Mouse (Mus musculus) limb, embryonic 10.5 days (tissue): ENCODE data around the gene Nfe2l3. TPM values are rescaled to one million over a fixed set of nuclear protein-coding genes. Genes with fewer than 3 reads are reported as not detected.
A peak's percentile ranks its signal among the peaks of the same experiment; 100 is the strongest.

Experiments
- DNase-seq: peaks from one replicate; pipeline ENCODE4 v3.0.0-alpha.2; 2017; ENCODE audit warnings: low spot score
- H3K27ac ChIP-seq: fragments of 300-500 bp; sonication (generic); 2 replicates; pipeline ENCODE4 v1.5.1; 2016; ENCODE audit warnings: mild to moderate bottlenecking
- H3K27me3 ChIP-seq: fragments of 300-500 bp; sonication (generic); 2 replicates; pipeline ENCODE4 v1.6.1; 2016; ENCODE audit warnings: low read depth, mild to moderate bottlenecking; ENCODE audit not compliant: poor library complexity, severe bottlenecking
- H3K36me3 ChIP-seq: fragments of 300-500 bp; sonication (generic); 2 replicates; pipeline ENCODE4 v1.6.1; 2016; ENCODE audit warnings: mild to moderate bottlenecking, moderate library complexity
- H3K4me1 ChIP-seq: fragments of 300-500 bp; sonication (generic); 2 replicates; pipeline ENCODE4 v1.6.1; 2016
- H3K4me3 ChIP-seq: fragments of 300-500 bp; sonication (generic); 2 replicates; pipeline ENCODE4 v1.5.1; 2016; ENCODE audit warnings: mild to moderate bottlenecking, moderate library complexity
- H3K9me3 ChIP-seq: fragments of 300-500 bp; sonication (generic); replicated peaks from 2 replicates; pipeline ENCODE4 v1.6.1; 2016; ENCODE audit warnings: mild to moderate bottlenecking
- WGBS: fragments of 180-500 bp; shearing (Covaris S2); methylation state at CpG from one replicate; pipeline ENCODE4 v1.1.7; 2016; 5-methylcytosine and 5-hydroxymethylcytosine counted together
- polyA plus RNA-seq: library from polyadenylated mRNA; unstranded; fragments of >200 nt; fragmentation: Nextera tagmentation; extraction: Ambion mirVana; gene quantifications from 2 replicates; pipeline ENCODE4 v1.2.1, GENCODE M21; 2016

Nfe2l3 gene
- polyA plus RNA-seq, 1 experiment from 2014 or later = 0.39 TPM

DNA sequence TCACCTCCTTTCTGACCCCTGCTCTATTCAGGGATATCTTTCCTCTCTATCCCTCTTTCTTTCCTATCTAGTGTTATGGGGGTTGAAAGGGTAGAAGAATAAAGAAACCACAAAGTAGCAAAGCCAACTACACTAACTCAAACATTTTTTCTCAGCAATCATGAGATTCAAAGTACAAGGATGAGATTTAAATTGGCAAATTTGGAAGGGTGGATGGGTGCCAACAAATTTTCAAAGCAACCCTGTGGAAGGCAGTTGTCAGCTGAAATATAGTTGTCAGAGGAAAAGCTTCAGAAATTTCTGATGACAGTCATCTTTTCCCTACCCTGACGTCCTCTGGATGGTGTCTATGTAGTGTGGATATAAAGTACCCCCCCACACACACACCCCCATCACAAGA is 16.0 kb upstream of the Nfe2l3 start:
- H3K4me1 ChIP-seq = no peaks in the 10 kb centered on the region
- H3K9me3 ChIP-seq = no peaks in the 10 kb centered on the region
- no peaks in the 10 kb centered on the region for H3K36me3 ChIP-seq
- no peak overlapping the region for H3K27ac ChIP-seq
- H3K27me3 ChIP-seq = no peaks in the 10 kb centered on the region
- DNase-seq = no peak
- no peak overlapping the region for H3K4me3 ChIP-seq
- WGBS = 79% methylated on average over 1 of the region's 1 CpGs

DNA sequence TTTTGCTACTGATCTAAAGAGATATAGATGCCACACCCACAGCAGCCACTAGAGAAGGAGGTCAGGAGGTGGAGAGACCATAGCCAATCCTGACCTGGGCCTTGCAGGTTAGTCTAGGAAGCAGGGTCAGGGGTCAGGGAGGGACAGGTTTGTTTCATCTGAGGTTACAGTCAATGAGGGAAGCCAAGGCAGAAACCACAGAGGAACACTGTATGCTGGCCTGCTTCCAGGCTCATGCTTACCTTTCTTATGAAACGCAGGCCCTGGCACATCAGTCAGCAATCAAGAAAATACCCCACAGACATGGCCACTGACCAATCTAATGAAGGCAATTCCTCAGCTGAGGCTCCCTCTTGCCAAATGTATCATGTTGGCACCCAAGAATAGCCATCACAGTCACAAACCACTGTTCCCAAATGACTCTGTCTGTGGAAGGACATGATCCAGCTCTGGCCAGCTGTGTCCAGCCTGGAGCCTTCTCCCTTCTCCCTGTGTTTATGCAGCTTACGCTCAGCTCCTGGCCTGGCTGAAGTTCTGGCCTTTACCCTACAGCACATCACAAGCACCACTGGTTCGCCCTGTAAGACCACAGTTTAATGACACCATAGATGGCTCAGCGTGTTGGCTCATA is 15.0 kb upstream of the Nfe2l3 start:
- no peak overlapping the region for H3K4me3 ChIP-seq
- H3K27me3 ChIP-seq = no peaks in the 10 kb centered on the region
- no peak overlapping the region for H3K27ac ChIP-seq
- no peaks in the 10 kb centered on the region for H3K36me3 ChIP-seq
- no peak for DNase-seq
- WGBS = 89% methylated on average over 4 of the region's 4 CpGs
- H3K9me3 ChIP-seq = no peaks in the 10 kb centered on the region
- no peaks in the 10 kb centered on the region for H3K4me1 ChIP-seq

DNA sequence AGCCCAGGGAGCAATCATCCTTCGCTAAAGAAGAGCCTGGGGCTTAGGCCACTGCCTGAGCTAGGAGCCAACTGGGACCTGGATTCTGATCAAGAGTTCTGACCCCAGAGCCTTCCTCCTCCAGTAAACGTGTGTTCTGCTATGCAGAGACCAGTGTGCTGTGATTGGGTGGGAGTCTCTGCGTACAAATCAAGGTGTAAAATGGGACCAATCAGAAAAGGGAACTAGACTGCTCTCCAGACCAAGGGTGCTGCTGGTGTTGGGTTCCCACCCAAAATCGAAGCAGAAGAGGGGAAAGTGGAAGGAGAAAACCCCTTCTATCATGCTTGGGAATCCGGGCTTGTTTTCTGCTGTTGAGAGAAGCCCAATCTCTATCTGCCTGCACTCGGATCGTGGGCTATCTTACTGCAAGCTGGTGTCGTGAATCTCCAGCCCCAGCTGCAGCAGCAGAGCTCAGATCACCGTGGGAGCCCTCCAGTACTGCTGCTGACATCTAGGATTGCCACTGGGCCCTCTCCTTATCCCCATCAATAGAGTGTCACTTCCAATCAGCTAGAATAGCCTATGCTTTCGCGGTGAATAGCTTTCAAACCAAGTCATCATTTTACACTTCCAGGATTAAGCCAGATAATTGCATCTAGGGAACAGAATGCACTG is 8.9 kb upstream of the Nfe2l3 start:
- H3K9me3 ChIP-seq = no peaks in the 10 kb centered on the region
- H3K4me1 ChIP-seq = no peaks in the 10 kb centered on the region
- no peaks in the 10 kb centered on the region for H3K36me3 ChIP-seq
- H3K27me3 ChIP-seq = no peaks in the 10 kb centered on the region
- WGBS = 54% methylated on average over 11 of the region's 11 CpGs
- H3K27ac ChIP-seq = no peak overlapping the region
- no peak overlapping the region for H3K4me3 ChIP-seq
- DNase-seq = no peak

GRCm38 (mm10) chr6:51424537-51424936 is 7.9 kb upstream of the Nfe2l3 start:
- no peak for DNase-seq
- Histone ChIP-seq H3K9me3 (no peaks in the 10 kb centered on the region), H3K27ac (no peak overlapping the region), H3K4me1 (no peaks in the 10 kb centered on the region), H3K27me3 (no peaks in the 10 kb centered on the region), H3K4me3 (no peak overlapping the region), H3K36me3 (no peaks in the 10 kb centered on the region)
- WGBS = 90% methylated on average over 2 of the region's 2 CpGs

GRCm38 (mm10) chr6:51434270-51434669 is 1.8 kb downstream of the Nfe2l3 start:
- H3K36me3 ChIP-seq = no peaks in the 10 kb centered on the region
- H3K4me1 ChIP-seq = peaks cover 26% of the 10 kb centered on the region
- peaks cover 69% of the 10 kb centered on the region for H3K27me3 ChIP-seq
- H3K9me3 ChIP-seq = no peaks in the 10 kb centered on the region
- no peak for DNase-seq
- H3K27ac ChIP-seq = no peak overlapping the region
- H3K4me3 ChIP-seq = no peak overlapping the region
- WGBS = 26% methylated on average over 7 of the region's 7 CpGs

DNA sequence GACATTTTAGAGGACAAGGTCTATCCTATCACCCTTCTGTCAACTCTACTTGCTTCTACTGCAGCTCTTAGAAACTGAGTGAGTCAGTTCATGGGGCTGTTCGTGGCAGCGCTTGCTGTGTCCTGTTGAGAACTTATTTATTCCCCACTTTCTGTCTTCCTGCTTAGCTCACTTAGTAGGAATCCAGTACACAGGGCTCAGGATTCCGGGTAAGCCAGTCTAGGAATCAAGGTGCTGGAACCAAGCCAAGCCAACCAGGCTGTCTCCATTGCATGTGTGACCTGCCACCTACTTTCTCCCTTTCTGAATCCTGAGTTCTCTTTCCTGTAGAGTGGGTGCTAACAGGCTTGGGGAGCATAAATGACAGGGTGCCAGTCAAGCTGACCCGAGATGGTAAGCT is 5.2 kb downstream of the Nfe2l3 start:
- WGBS = 93% methylated on average over 4 of the region's 4 CpGs
- H3K4me3 ChIP-seq = no peak overlapping the region
- no peaks in the 10 kb centered on the region for H3K9me3 ChIP-seq
- no peak for DNase-seq
- H3K27me3 ChIP-seq = peaks cover 45% of the 10 kb centered on the region
- peaks cover 15% of the 10 kb centered on the region for H3K4me1 ChIP-seq
- H3K36me3 ChIP-seq = no peaks in the 10 kb centered on the region
- H3K27ac ChIP-seq = no peak overlapping the region

- WGBS = 92% methylated on average over 9 of the region's 9 CpGs
- H3K4me3 ChIP-seq = no peak overlapping the region
- H3K9me3 ChIP-seq = no peaks in the 10 kb centered on the region
- H3K27me3 ChIP-seq = peaks cover 33% of the 10 kb centered on the region
- H3K27ac ChIP-seq = no peak overlapping the region
- H3K4me1 ChIP-seq = peaks cover 6% of the 10 kb centered on the region
- no peaks in the 10 kb centered on the region for H3K36me3 ChIP-seq
- DNase-seq = no peak
Observed at GRCm38 (mm10) chr6:51438826-51439330, 6.4 kb downstream of the Nfe2l3 start.

DNA sequence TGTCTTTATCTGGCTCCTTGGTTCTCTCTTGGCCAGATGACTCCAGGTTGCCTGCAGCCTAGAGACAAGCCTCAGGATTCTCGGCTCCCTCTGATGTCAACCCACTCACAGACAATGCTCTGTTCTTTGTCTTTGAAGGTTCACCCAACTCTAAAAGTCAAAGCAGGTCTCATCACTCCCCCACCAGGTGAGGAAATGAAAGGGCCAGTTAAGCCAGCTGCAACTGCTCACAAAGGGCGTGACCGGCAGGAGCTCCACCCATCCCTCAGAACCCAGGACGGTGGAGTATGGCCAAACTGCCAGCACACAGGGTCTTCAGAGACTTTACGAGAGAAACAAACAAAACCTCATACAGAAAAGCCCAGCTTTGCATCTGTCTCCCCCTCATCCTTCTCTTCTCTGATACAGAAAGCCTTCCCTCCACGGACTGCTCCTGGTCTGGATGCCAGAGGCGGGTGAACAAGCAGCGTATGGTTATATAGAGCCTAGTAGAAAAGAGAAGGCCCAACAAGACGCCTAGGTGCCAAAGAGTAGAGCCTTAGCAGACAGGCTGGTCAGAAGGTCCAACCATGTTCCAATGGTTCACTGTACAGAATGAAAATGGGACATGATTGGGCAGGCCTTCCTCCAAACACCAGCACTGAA is 9.8 kb downstream of the Nfe2l3 start:
- 48% methylated on average over 9 of the region's 9 CpGs for WGBS
- H3K4me1 ChIP-seq = peaks cover 6% of the 10 kb centered on the region
- H3K27ac ChIP-seq = no peak overlapping the region
- H3K4me3 ChIP-seq = no peak overlapping the region
- H3K9me3 ChIP-seq = no peaks in the 10 kb centered on the region
- H3K27me3 ChIP-seq = peaks cover under 1% of the 10 kb centered on the region; the same call in 1 of the 2 replicates
- no peaks in the 10 kb centered on the region for H3K36me3 ChIP-seq
- no peak for DNase-seq

- WGBS = 62% methylated on average over 7 of the region's 7 CpGs
- Histone ChIP-seq H3K4me3 (no peak overlapping the region), H3K27ac (no peak overlapping the region), H3K4me1 (peaks cover 14% of the 10 kb centered on the region), H3K36me3 (peaks cover 6% of the 10 kb centered on the region), H3K9me3 (no peaks in the 10 kb centered on the region), H3K27me3 (no peaks in the 10 kb centered on the region)
- peak; percentile 30 for DNase-seq
Observed at GRCm38 (mm10) chr6:51452927-51453503, 20.5 kb downstream of the Nfe2l3 start.

- no peaks in the 10 kb centered on the region for H3K9me3 ChIP-seq
- H3K27ac ChIP-seq = no peak overlapping the region
- peaks cover 23% of the 10 kb centered on the region for H3K36me3 ChIP-seq
- peak; percentile 28 for DNase-seq
- WGBS = 69% methylated on average over 3 of the region's 3 CpGs
- H3K4me1 ChIP-seq = peaks cover 10% of the 10 kb centered on the region
- no peak overlapping the region for H3K4me3 ChIP-seq
- H3K27me3 ChIP-seq = no peaks in the 10 kb centered on the region
Observed at GRCm38 (mm10) chr6:51454949-51455348, 22.5 kb downstream of the Nfe2l3 start.

DNA sequence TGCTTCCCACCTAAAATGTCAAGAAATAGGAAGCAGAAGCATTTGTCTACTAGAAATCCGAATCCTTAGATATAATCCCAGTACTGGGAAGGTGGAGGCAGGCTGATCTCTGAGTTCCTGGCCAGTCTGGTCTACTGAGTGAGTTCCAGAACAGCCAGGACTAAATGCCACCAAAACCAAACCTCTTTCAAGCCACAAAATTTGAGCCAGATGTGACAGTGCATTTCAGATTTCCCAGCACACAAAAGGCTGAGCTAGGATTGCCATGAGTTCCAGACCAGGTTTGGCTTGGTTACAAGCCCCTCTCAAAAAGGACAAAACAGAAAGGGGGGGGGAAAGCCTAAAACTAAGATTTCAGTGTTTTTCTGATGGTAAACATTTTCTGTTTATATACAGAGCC is 23.7 kb downstream of the Nfe2l3 start:
- no peak overlapping the region for H3K27ac ChIP-seq
- no peaks in the 10 kb centered on the region for H3K27me3 ChIP-seq
- peaks cover 9% of the 10 kb centered on the region for H3K4me1 ChIP-seq
- peak; percentile 27 for DNase-seq
- no peak overlapping the region for H3K4me3 ChIP-seq
- no peaks in the 10 kb centered on the region for H3K9me3 ChIP-seq
- H3K36me3 ChIP-seq = peaks cover 35% of the 10 kb centered on the region
- WGBS = 78% methylated on average over 1 of the region's 1 CpGs

GRCm38 (mm10) chr6:51457283-51457682 is 24.8 kb downstream of the Nfe2l3 start:
- Histone ChIP-seq H3K4me3 (no peak overlapping the region), H3K27ac (no peak overlapping the region), H3K36me3 (peaks cover 46% of the 10 kb centered on the region), H3K9me3 (no peaks in the 10 kb centered on the region), H3K27me3 (no peaks in the 10 kb centered on the region), H3K4me1 (peaks cover 9% of the 10 kb centered on the region)
- WGBS = 84% methylated on average over 3 of the region's 3 CpGs
- peak; percentile 20 for DNase-seq
